Mouse (Mus musculus) C2C12 (cell line): Measurements from ENCODE around the gene Rnf220.

Source experiments
- CTCF ChIP-seq: IDR thresholded peaks from one replicate; pipeline ENCODE4 v1.5.1; 2011; ENCODE audit not compliant: control insufficient read depth, insufficient read depth, insufficient read length
- USF1 ChIP-seq: IDR thresholded peaks from one replicate; pipeline ENCODE4 v1.6.1; 2011; ENCODE audit warnings: low read depth, mild to moderate bottlenecking, control low read depth, moderate library complexity

DNA sequence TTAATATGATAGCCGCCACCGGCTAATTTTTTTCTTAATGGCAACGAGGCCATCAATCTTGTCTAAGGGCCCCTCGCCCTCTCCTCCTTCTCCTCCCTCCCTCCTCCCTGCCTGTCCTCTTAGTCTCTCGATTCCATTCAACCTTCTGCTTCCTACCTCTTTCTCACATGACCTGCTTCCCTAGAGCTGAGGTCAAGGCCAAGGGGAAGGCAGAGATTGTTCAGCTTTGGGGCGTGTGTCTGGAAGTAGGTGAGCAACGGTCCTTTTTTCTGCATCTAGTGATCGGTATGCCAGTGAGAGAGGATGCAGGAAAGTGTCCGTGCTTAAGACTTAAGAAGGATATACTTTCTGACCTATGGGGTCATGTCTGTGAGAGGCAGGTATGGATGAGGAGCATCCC is 199.0 kb downstream of the Rnf220 start:
- no peak for TF ChIP-seq USF1
- TF ChIP-seq CTCF: no peak
